Mouse (Mus musculus): ENCODE data around the gene Tedc1. TPM values are rescaled to one million over a fixed set of nuclear protein-coding genes. Genes with fewer than 3 reads are reported as not detected.

Gene Tedc1
- polyA plus RNA-seq, 1 experiment from 2014 or later, result 58.0 TPM

Other genes with a start within 250 kb of the Tedc1 start
- 2.4 and 2.8 TPM in 2 replicates for gene Jag2, start 226.6 kb upstream of the Tedc1 start, polyA plus RNA-seq (2016; fragmentation: Nextera tagmentation; extraction: Ambion mirVana)
- 66.4 and 76.4 TPM in 2 replicates for gene Nudt14, start 214.3 kb upstream of the Tedc1 start, polyA plus RNA-seq (2016; fragmentation: Nextera tagmentation; extraction: Ambion mirVana)
- 20.5 and 22.7 TPM in 2 replicates for gene Btbd6, start 179.9 kb upstream of the Tedc1 start, polyA plus RNA-seq (2016; fragmentation: Nextera tagmentation; extraction: Ambion mirVana)
- 51.6 and 58.2 TPM in 2 replicates for gene Brf1, start 155.7 kb upstream of the Tedc1 start, polyA plus RNA-seq (2016; fragmentation: Nextera tagmentation; extraction: Ambion mirVana)
- gene Pacs2, start 141.9 kb upstream of the Tedc1 start, polyA plus RNA-seq (2016; fragmentation: Nextera tagmentation; extraction: Ambion mirVana), result 17.7 and 22.0 TPM in 2 replicates
- not detected in 2 replicates for gene Tex22, start 81.9 kb upstream of the Tedc1 start, polyA plus RNA-seq (2016; fragmentation: Nextera tagmentation; extraction: Ambion mirVana)
- gene Mta1, start 58.1 kb upstream of the Tedc1 start, polyA plus RNA-seq (2016; fragmentation: Nextera tagmentation; extraction: Ambion mirVana), result 18.3 and 20.5 TPM in 2 replicates
- gene Crip2, start 16.2 kb upstream of the Tedc1 start, polyA plus RNA-seq (2016; fragmentation: Nextera tagmentation; extraction: Ambion mirVana), result 278 and 293 TPM in 2 replicates
- 80.0 and 96.6 TPM in 2 replicates for gene Crip1, start 10.1 kb upstream of the Tedc1 start, polyA plus RNA-seq (2016; fragmentation: Nextera tagmentation; extraction: Ambion mirVana)
- gene Tmem121, start 29.5 kb downstream of the Tedc1 start, polyA plus RNA-seq (2016; fragmentation: Nextera tagmentation; extraction: Ambion mirVana), result 19.0 and 22.0 TPM in 2 replicates